Mouse (Mus musculus): Measurements from ENCODE around the gene Ppfia2.

Ppfia2 gene

DNA sequence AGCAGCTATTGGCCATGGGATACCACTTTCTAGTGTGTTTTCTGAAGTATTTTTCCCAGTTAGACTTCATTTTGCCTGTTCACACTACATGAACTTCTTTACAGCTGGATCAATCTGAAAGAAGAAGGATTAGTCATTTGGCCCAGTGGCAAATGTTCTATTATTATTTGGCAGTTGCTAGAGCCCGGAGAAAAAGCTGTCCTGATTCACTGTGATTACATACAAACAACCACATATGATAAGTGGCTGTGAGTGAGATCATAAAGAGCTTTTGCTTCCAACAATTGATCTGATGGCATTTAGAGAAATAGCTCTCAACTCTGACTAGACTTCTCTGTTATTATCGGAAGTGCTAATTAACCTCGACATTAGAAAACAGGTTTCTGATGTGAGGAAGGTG, 440.0 kb downstream of the Ppfia2 start:
- in situ Hi-C loops (cut with MboI; ENCODE audit: low sequenced_read_pairs), result no loop called here

DNA sequence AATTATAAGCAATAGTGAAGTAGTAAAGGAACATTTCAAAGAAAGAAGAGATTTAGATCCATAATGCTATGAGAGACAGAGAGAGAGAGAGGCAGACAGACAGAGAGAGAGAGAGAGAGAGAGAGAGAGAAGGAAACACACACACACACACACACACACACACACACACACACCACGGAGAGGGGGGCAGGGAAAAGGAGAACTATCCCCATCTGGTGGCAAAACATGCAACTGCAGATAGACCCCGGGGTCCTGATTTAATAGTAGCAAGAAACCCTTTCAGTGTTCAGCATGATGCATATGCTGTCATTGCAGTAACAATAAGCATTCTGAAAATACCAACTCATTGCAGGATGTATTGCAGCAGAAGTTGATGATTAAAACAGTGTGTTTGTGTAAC, 442.9 kb downstream of the Ppfia2 start:
- in situ Hi-C loops (cut with MboI; ENCODE audit: low sequenced_read_pairs), result no loop called here

DNA sequence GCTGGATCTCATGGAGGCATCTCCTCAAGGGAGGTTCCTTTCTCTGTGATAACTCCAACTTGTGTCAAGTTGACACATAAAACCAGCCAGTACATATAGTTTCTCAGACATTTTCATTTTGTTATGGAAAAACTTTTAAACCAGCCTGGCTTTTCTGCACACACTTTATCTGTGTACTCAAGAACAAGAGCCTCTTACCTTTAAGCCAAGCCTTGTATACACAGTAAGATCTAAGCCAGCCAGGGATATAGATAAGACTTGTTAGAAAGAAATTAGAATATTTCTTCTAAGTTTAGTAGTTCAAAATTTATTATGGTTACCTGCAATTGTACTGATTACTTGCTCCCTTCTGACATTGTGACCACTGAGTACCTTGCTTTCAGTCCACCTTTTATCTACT, 444.1 kb downstream of the Ppfia2 start:
- in situ Hi-C loops (cut with MboI; ENCODE audit: low sequenced_read_pairs), result no loop called here

DNA sequence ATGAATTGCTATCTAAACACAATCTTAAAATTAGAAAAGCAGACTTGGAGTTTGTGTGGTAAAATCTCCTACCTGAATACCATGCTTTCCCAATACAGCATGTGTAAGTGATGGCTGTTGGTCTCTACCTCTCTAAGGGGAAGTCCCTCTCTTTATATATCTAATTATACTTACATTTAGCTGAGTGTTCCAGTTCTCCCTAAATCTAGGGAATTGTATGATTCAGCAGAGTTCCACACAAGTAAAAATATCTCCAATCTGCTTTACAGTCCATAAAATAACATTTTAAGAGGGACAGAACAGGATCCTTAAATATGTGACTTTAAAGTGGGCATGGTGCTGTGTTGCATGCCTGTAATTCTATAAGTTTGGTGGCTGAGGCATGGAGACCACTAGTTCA, 444.7 kb downstream of the Ppfia2 start:
- in situ Hi-C loops (cut with MboI; ENCODE audit: low sequenced_read_pairs), result no loop called here

DNA sequence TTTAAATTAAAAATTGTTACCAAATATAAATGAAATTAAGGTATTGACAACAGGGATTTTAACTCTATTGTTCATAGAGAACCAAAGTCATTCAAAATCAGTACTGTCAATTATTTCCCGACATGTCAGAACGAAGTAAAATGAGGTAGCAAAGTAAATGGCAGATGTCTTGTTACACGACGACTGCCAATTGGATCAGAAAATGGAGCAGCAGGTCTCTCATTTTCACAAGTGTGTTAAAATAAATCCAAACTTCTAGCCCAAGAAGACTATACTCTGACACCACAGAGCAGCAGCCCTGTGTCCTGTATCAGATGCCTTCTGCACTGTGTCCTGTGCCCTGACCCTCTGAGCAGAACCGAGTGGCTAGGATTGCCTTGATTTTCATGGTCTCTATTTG, 454.2 kb downstream of the Ppfia2 start:
- in situ Hi-C loops (cut with MboI; ENCODE audit: low sequenced_read_pairs), result no loop called here

DNA sequence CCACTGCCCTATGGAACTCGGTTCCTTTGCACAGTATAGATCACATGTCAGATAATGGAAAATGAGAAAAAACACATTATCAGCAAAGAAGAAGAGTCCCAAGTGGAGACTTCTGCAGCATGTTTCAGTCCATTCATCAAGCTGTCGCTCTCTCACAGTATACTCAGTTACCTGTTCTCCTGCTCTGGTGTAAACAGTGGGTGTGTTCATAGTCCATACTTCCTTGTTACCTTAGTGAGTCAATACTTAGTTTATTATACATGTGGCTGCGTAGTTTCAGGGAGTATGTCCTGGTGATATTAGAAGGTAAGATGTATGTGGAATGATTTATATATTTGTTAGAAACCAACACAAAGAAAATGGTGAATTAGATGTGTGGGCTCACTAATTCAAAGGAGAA, 454.7 kb downstream of the Ppfia2 start:
- in situ Hi-C loops (cut with MboI; ENCODE audit: low sequenced_read_pairs), result no loop called here

DNA sequence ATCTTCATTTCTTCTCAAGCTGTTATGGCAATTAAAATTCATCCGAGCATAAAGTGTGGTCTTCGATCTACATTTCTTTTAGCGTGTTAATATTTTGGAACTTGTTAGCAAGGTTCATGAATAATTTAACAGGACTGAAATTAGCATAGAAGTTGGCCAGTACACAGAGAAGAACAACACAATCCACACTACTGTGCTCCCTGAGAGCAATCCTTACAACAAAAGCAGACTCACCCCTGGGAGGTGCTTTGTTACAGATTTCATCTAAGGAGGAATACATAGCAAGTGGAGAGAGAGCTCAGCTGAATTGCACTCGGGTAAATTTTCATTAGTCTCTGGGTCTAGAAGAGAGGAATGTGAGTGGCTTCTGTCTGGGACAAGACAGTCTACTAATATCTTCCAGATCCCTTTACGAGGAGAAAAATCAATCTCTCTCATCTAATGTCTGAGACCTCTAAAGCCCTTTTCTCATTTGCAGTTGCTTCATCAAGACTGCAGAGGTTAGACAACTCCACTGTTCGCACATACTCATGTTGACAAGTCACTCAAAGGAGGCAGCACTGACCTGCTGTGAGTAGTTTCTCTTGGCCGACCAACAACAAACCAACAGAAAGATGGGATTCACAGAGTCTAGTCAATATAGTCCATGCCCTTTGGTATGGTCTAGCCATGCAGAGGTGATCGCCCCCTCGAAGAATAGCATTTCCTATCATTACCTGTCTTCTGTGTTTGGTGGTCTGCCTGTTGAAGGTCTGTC, 458.6 kb downstream of the Ppfia2 start:
- in situ Hi-C loops (cut with MboI; ENCODE audit: low sequenced_read_pairs), result no loop called here

DNA sequence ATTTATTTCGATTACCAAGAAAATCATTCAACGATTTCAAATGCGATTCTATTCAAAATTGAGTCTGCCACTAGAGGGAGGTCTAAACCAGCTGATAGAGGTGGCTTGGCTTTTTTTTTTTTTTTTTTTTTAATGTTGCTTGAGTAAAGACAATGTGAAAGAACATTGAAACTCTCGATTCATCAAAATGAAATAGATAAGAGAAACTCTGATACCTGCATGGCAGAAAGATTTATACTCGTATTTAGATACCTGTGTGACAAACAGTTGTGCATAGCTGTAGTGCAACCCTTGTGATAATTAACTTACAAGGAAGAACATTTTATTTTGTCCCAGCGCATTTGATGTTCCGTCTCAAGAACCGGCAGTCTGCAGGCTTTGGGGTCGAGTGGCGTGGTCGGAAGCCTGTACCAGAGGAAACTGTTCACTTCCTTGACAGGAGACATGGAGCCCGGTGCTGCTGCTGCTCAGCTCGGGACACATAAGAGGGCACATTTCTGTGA, 462.5 kb downstream of the Ppfia2 start:
- in situ Hi-C loops (cut with MboI; ENCODE audit: low sequenced_read_pairs), result no loop called here

DNA sequence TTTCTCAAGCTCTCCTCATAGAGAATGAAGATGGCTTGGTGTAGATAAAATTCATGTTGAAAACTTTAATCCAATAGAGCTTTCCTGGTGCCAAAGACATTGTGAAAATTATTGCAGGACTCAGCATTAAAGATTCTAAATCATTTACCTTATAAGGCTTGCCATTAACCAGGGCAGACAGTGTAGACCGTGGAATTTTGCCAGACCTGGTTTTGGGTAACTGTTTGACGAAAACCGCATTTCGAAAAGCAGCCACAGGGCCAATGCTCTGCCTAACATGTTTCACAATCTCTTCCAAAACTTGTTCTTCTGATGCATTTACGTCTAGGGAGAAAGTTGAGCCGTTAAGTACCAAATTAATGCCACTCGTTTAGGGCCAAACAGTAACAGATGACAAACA, 466.9 kb downstream of the Ppfia2 start:
- in situ Hi-C loops (cut with MboI; ENCODE audit: low sequenced_read_pairs), result no loop called here

DNA sequence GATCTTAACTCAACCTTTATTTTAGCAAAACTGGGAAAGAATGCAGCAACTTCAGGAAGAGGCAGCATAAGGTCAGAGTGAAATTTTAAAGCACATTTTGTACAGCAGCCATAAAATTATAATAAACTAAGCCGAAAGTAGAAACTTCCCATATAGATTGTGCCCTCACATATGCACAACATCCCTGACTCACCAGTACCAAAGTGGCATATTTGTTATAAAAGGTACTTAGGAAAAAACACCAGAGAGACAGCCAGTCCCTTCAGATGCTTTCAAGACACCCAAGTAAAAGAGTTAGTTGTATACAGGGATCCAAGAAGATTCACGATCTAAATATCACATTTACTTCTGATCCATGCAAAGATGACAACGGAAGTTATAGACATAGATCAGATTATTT, 468.7 kb downstream of the Ppfia2 start:
- in situ Hi-C loops (cut with MboI; ENCODE audit: low sequenced_read_pairs), result no loop called here

DNA sequence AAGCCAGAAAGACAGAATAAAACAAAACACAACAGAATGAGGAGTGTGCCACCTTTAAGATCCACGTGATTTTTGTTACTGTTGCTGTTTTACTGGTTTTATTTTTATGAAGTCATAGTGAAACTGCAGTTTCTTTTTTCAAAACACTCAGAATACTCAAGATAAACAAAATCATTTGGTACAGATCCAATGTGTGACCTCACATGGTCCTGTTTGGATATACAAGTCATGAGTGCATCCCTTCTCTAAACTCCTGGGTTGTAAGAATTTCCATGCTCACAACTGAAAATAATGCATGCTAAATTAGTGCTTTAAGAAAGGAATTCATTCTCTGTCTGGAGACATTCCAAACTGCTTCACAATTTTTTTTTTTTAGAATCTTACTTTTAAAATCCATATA, 469.3 kb downstream of the Ppfia2 start:
- in situ Hi-C loops (cut with MboI; ENCODE audit: low sequenced_read_pairs), result no loop called here

DNA sequence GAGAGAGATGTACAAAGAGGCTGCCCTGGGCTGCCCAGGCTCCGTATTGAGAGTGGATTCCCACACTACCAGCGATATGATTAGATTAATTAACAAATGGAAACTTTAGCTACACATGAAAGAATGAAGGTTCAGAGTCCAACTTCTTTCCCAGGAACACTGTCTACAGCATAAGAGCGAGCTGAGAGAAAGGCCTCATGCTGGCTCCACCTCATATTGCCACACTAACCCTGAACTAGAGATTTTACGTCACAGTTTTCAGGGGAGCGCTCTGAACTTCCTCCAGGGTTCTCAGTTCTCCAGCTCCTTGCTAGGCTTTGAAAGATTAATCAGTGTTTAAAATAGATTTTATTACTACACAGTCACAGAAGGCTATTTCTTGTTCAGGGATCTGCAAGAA, 471.2 kb downstream of the Ppfia2 start:
- in situ Hi-C loops (cut with MboI; ENCODE audit: low sequenced_read_pairs), result no loop called here

DNA sequence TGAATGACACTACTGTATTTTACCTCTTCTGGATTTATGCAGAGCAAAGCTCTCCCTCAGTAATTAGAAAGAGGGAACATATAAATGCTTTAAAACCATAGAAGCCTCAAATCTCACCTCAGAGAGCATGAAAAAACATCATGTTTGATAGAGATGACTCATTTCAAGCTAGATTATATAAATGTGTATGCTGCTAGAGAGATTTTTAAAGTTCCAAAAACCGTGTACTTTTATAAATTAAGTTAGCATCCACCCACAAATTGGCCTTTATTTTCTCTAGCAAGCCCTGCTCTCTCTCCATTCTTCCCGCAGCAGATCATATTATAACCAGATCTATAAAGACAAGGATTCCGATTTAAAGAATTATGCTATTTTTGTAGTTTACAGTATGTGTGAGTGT, 488.9 kb downstream of the Ppfia2 start:
- in situ Hi-C loops (cut with MboI; ENCODE audit: low sequenced_read_pairs), result no loop called here

DNA sequence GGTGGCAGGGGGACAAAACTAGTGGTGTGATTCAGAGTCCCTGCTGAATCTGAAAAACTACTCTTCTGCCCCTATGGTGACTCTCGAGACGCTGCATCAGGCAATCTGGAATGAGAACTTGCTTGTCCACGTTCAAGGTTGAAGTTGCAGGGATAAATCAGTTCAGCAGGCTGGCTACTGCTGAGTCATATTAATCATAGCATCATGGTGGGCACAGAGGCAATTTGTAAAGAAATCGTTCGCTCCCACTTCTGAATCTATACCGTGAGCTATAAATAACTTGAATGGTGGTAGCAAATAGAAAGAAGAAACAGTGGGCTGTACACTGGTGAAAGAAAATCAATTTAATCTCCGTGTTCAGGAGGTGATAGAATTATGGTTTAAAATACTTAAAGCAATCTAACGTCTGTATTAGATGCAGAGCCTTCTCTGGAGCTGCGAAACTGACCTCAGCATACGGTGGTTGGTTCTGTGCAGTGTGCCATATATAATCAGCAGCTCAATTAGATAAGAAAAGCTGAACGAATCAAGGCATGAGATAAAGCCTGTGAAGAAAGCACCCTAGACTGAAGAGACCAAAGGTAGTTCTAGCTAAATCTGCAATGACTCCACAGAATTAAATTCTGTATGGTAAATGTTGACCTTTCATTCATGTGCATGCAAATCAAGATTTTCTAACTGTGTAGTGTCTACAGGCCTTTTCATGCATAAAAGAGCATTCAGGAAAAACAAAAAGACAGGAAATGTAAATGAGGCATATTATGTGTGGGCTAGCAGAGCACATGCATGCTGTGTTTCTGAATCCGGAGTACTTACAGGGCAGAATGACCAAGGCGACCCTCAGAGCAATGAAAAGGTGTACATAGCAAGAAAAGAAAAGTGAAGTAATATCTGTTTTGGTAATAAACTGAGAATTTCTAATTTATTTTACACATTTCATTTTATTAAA, 505.3 kb downstream of the Ppfia2 start:
- in situ Hi-C loops (cut with MboI; ENCODE audit: low sequenced_read_pairs), result no loop called here

Data from CH12F3 (cell line).